In genomic region chr11:61882183-61882582, GRCm38 (mm10) we compare ENCODE assay signal across 13 mouse cellular contexts. TPM values are rescaled to one million over a fixed set of nuclear protein-coding genes. Genes with fewer than 3 reads are reported as not detected.
DNase-seq lines count a peak whose midpoint lies in the region; ATAC-seq and TF ChIP-seq lines count a peak whose summit lies in the region.
"Had no signal": no experiment of that assay in that cellular context is flagged by ENCODE, and none has a peak within 500 bp of the region (broad histone marks: within the 10 kb centered on the region; RNA-seq: fewer than 3 reads in every experiment).

No protein-coding gene starts in this region.

- WGBS in forebrain, postnatal 0 days: 78% methylated on average over 5 of the region's 5 CpGs
- 82% methylated on average over 5 of the region's 5 CpGs for WGBS in forebrain, embryonic 16.5 days
- WGBS in lung, postnatal 0 days: 62% methylated on average over 5 of the region's 5 CpGs
- WGBS in lung, adult 2 months: 65% methylated on average over 5 of the region's 5 CpGs

- ATAC-seq in forebrain, postnatal 0 days: no peak
- no peak for ATAC-seq in forebrain, embryonic 16.5 days
- peak; percentile 72 for ATAC-seq in lung, postnatal 0 days
- ATAC-seq in megakaryocyte-erythroid progenitor cell, adult 5-6 weeks (replicated peaks; ENCODE audit: low FRiP score, low TSS enrichment, poor library complexity, severe bottlenecking): peak; percentile 71

- DNase-seq in forebrain, postnatal 0 days: peak; percentile 2
- DNase-seq in lung, postnatal 0 days (ENCODE audit: low spot score): peak; percentile 77
- no peak for DNase-seq in lung, adult 2 months
- peak; percentile 6 for DNase-seq in c-Kit-positive CD71-positive TER-119-positive erythroid progenitor cells, embryonic 14.5 days (ENCODE audit: low spot score)
- no peak for DNase-seq in layer of hippocampus, adult 9-11 months
- DNase-seq in adrenal gland, postnatal 10 days: no peak

- no peaks in the 10 kb centered on the region for H3K27me3 ChIP-seq in forebrain, postnatal 0 days (ENCODE audit: insufficient read depth, low read length)
- no peaks in the 10 kb centered on the region for H3K27me3 ChIP-seq in forebrain, embryonic 16.5 days (replicated peaks; ENCODE audit: control insufficient read depth, insufficient read depth, low read length)
- no peaks in the 10 kb centered on the region for H3K27me3 ChIP-seq in lung, postnatal 0 days (replicated peaks; ENCODE audit: insufficient read depth, low read length)
- H3K27me3 ChIP-seq: embryonic facial prominence, embryonic 12.5 days; heart, embryonic 15.5 days; limb, embryonic 13.5 days; neural tube, embryonic 13.5 days; stomach, embryonic 15.5 days had no signal

- TF ChIP-seq POLR2A in lung, adult 2 months (IDR thresholded peaks at IDR 0.05; ENCODE audit: borderline replicate concordance, extremely low read depth, low read depth, low read length): no peak

- H3K4me3 ChIP-seq in forebrain, postnatal 0 days (ENCODE audit: low read depth, low read length): no peak overlapping the region
- no peak overlapping the region for H3K4me3 ChIP-seq in forebrain, embryonic 16.5 days (replicated peaks; ENCODE audit: low read length)
- no peak overlapping the region for H3K4me3 ChIP-seq in lung, postnatal 0 days (ENCODE audit: low read depth, low read length)
- no peak overlapping the region for H3K4me3 ChIP-seq in lung, adult 2 months (replicated peaks; ENCODE audit: extremely low read depth, low read depth, low read length)
- H3K4me3 ChIP-seq: embryonic facial prominence, embryonic 12.5 days; heart, embryonic 15.5 days; limb, embryonic 13.5 days; neural tube, embryonic 13.5 days; stomach, embryonic 15.5 days had no signal

- H3K9me3 ChIP-seq in forebrain, postnatal 0 days (ENCODE audit: low read length): no peaks in the 10 kb centered on the region
- no peaks in the 10 kb centered on the region for H3K9me3 ChIP-seq in forebrain, embryonic 16.5 days (ENCODE audit: control insufficient read depth, low read length)
- no peaks in the 10 kb centered on the region for H3K9me3 ChIP-seq in lung, postnatal 0 days (ENCODE audit: low read length)
- H3K9me3 ChIP-seq: embryonic facial prominence, embryonic 12.5 days; heart, embryonic 15.5 days; limb, embryonic 13.5 days; neural tube, embryonic 13.5 days; stomach, embryonic 15.5 days had no signal

- no peak overlapping the region for H3K4me2 ChIP-seq in forebrain, postnatal 0 days (ENCODE audit: low read depth)
- no peak overlapping the region for H3K4me2 ChIP-seq in forebrain, embryonic 16.5 days (ENCODE audit: low read length)
- no peak overlapping the region for H3K4me2 ChIP-seq in lung, postnatal 0 days (replicated peaks; ENCODE audit: low read depth, low read length)
- H3K4me2 ChIP-seq: embryonic facial prominence, embryonic 12.5 days; heart, embryonic 15.5 days; limb, embryonic 13.5 days; neural tube, embryonic 13.5 days; stomach, embryonic 15.5 days had no signal

- no peaks in the 10 kb centered on the region for H3K4me1 ChIP-seq in forebrain, postnatal 0 days (ENCODE audit: insufficient read depth)
- no peaks in the 10 kb centered on the region for H3K4me1 ChIP-seq in forebrain, embryonic 16.5 days (replicated peaks; ENCODE audit: control insufficient read depth, insufficient read depth, low read length)
- H3K4me1 ChIP-seq in lung, postnatal 0 days (ENCODE audit: insufficient read depth, low read depth, low read length): no peaks in the 10 kb centered on the region
- H3K4me1 ChIP-seq in lung, adult 2 months (ENCODE audit: control insufficient read depth, insufficient read depth, low read length): peaks cover 2% of the 10 kb centered on the region; the same call in 1 of the 2 replicates
- H3K4me1 ChIP-seq: embryonic facial prominence, embryonic 12.5 days; heart, embryonic 15.5 days; limb, embryonic 13.5 days; neural tube, embryonic 13.5 days; stomach, embryonic 15.5 days had no signal

- peaks cover 36% of the 10 kb centered on the region for H3K36me3 ChIP-seq in forebrain, postnatal 0 days (ENCODE audit: insufficient read depth)
- peaks cover 9% of the 10 kb centered on the region for H3K36me3 ChIP-seq in forebrain, embryonic 16.5 days (ENCODE audit: control insufficient read depth, insufficient read depth)
- H3K36me3 ChIP-seq in lung, postnatal 0 days (ENCODE audit: insufficient read depth, low read length): peaks cover 7% of the 10 kb centered on the region

- no peak overlapping the region for H3K27ac ChIP-seq in forebrain, postnatal 0 days (ENCODE audit: low read depth, low read length)
- H3K27ac ChIP-seq in forebrain, embryonic 16.5 days (ENCODE audit: low read length): no peak overlapping the region
- H3K27ac ChIP-seq in lung, postnatal 0 days (ENCODE audit: low read length): no peak overlapping the region
- H3K27ac ChIP-seq: embryonic facial prominence, embryonic 12.5 days; heart, embryonic 15.5 days; limb, embryonic 13.5 days; neural tube, embryonic 13.5 days; stomach, embryonic 15.5 days had no signal

- H3K9ac ChIP-seq in forebrain, postnatal 0 days: no peak overlapping the region
- no peak overlapping the region for H3K9ac ChIP-seq in forebrain, embryonic 16.5 days (replicated peaks; ENCODE audit: low read depth, low read length)
- no peak overlapping the region for H3K9ac ChIP-seq in lung, postnatal 0 days (replicated peaks; ENCODE audit: low read depth)
- H3K9ac ChIP-seq: embryonic facial prominence, embryonic 12.5 days; heart, embryonic 15.5 days; limb, embryonic 13.5 days; neural tube, embryonic 13.5 days; stomach, embryonic 15.5 days had no signal

- TF ChIP-seq EP300 in lung, postnatal 0 days (IDR thresholded peaks at IDR 0.05): no peak

- TF ChIP-seq CTCF in forebrain, postnatal 0 days (IDR thresholded peaks at IDR 0.05; ENCODE audit: low read depth): peak; percentile 42
- peak; percentile 58 for TF ChIP-seq CTCF in lung, postnatal 0 days (IDR thresholded peaks at IDR 0.05)
- no peak for TF ChIP-seq CTCF in lung, adult 2 months (IDR thresholded peaks at IDR 0.05; ENCODE audit: insufficient read depth, low read length)

RNA-seq across cellular contexts. Expression of gene Ulk2, which starts 27.3 kb away (rescaled TPM):
- 130 and 144 TPM in 2 replicates for total RNA-seq in forebrain, postnatal 0 days (2014; rRNA removed)
- 32.1 and 37.8 TPM in 2 replicates for polyA plus RNA-seq in forebrain, postnatal 0 days (2015; fragmentation: Nextera tagmentation; extraction: Ambion mirVana)
- polyA plus RNA-seq in forebrain, embryonic 16.5 days (2015; fragmentation: Nextera tagmentation; extraction: Ambion mirVana): 38.7 and 41.3 TPM in 2 replicates
- polyA plus RNA-seq in lung, postnatal 0 days (2015; fragmentation: Nextera tagmentation; extraction: Ambion mirVana): 10.9 and 11.6 TPM in 2 replicates
- 60.4 and 73.2 TPM in 2 replicates for polyA plus RNA-seq in lung, adult 2 months (2012; rRNA removed)
- 15.1 and 25.9 TPM in 2 replicates for total RNA-seq in megakaryocyte-erythroid progenitor cell, adult 5-6 weeks (2014; fragmentation: Nextera tagmentation)
- total RNA-seq in megakaryocyte-erythroid progenitor cell, adult 5-6 weeks (2017): 21.7 and 21.9 TPM in 2 replicates
- total RNA-seq in adrenal gland, postnatal 10 days (2021): 10 to 100 TPM; 35.7 to 36.9 TPM

RNA-seq across cellular contexts. Expression of gene Akap10, which starts 47.9 kb away (rescaled TPM):
- 19.5 and 22.8 TPM in 2 replicates for total RNA-seq in forebrain, postnatal 0 days (2014; rRNA removed)
- 3.6 and 6.2 TPM in 2 replicates for polyA plus RNA-seq in forebrain, postnatal 0 days (2015; fragmentation: Nextera tagmentation; extraction: Ambion mirVana)
- polyA plus RNA-seq in forebrain, embryonic 16.5 days (2015; fragmentation: Nextera tagmentation; extraction: Ambion mirVana): 13.0 and 15.0 TPM in 2 replicates
- 7.6 and 10.2 TPM in 2 replicates for polyA plus RNA-seq in lung, postnatal 0 days (2015; fragmentation: Nextera tagmentation; extraction: Ambion mirVana)
- polyA plus RNA-seq in lung, adult 2 months (2012; rRNA removed): 8.7 and 12.3 TPM in 2 replicates
- 20.6 and 23.5 TPM in 2 replicates for total RNA-seq in megakaryocyte-erythroid progenitor cell, adult 5-6 weeks (2014; fragmentation: Nextera tagmentation)
- 21.6 and 27.2 TPM in 2 replicates for total RNA-seq in megakaryocyte-erythroid progenitor cell, adult 5-6 weeks (2017)
- total RNA-seq in adrenal gland, postnatal 10 days (2021): 10 to 100 TPM; 22.2 to 26.8 TPM

Comparison
In these comparisons a context has a peak if more than half of its experiments do, and no peak if none do; other contexts are left out.
1. DNase-seq: peak in forebrain, postnatal 0 days (single experiment), lung, postnatal 0 days (single experiment) and c-Kit-positive CD71-positive TER-119-positive erythroid progenitor cells, embryonic 14.5 days (single experiment); none in lung, adult 2 months (single experiment), layer of hippocampus, adult 9-11 months (single experiment) and adrenal gland, postnatal 10 days (single experiment).
2. ATAC-seq: peak in lung, postnatal 0 days (single experiment) and megakaryocyte-erythroid progenitor cell, adult 5-6 weeks (single experiment); none in forebrain, postnatal 0 days (single experiment) and forebrain, embryonic 16.5 days (single experiment).